Mouse (Mus musculus): ENCODE data around the gene Acot2. TPM values are rescaled to one million over a fixed set of nuclear protein-coding genes. Genes with fewer than 3 reads are reported as not detected.
A peak's percentile ranks its signal among the peaks of the same experiment; 100 is the strongest.

The Acot2 gene
- polyA plus RNA-seq, 1 experiment from 2014 or later, result 64.8 TPM

- Histone ChIP-seq H3K9ac (ENCODE audit: low read depth, low read length) (no peak overlapping the region), H3K4me1 (replicated peaks; ENCODE audit: insufficient read depth, low read length) (peaks cover 13% of the 10 kb centered on the region), H3K4me3 (replicated peaks; ENCODE audit: low read depth, low read length) (no peak overlapping the region), H3K4me2 (ENCODE audit: low read length) (no peak overlapping the region), H3K27me3 (ENCODE audit: insufficient read depth, low read length) (no peaks in the 10 kb centered on the region), H3K27ac (no peak overlapping the region), H3K9me3 (replicated peaks; ENCODE audit: low read length) (no peaks in the 10 kb centered on the region), H3K36me3 (ENCODE audit: insufficient read depth, low read length) (no peaks in the 10 kb centered on the region)
- DNase-seq (ENCODE audit: low spot score), result no peak
- WGBS, result 86% methylated on average over 4 of the region's 4 CpGs
- no peak for ATAC-seq (replicated peaks; ENCODE audit: low FRiP score, low read depth)
- no peak for TF ChIP-seq CTCF (IDR thresholded peaks at IDR 0.05; ENCODE audit: low read depth)
Observed at GRCm38 (mm10) chr12:83949043-83949442, 38.6 kb upstream of the Acot2 start.

GRCm38 (mm10) chr12:83949776-83950492 lies 37.7 kb upstream of the Acot2 start:
- Histone ChIP-seq H3K36me3 (ENCODE audit: insufficient read depth, low read length) (no peaks in the 10 kb centered on the region), H3K4me1 (replicated peaks; ENCODE audit: insufficient read depth, low read length) (peaks cover 13% of the 10 kb centered on the region), H3K4me3 (replicated peaks; ENCODE audit: low read depth, low read length) (peak overlapping the region; percentile 59), H3K27me3 (ENCODE audit: insufficient read depth, low read length) (no peaks in the 10 kb centered on the region), H3K27ac (peak overlapping the region; percentile 38; the same call in 1 of the 2 replicates), H3K4me2 (ENCODE audit: low read length) (peak overlapping the region; percentile 86), H3K9me3 (replicated peaks; ENCODE audit: low read length) (no peaks in the 10 kb centered on the region), H3K9ac (ENCODE audit: low read depth, low read length) (peak overlapping the region; percentile 68)
- DNase-seq (ENCODE audit: low spot score) (no peak), ATAC-seq (replicated peaks; ENCODE audit: low FRiP score, low read depth) (no peak)
- no peak for TF ChIP-seq CTCF (IDR thresholded peaks at IDR 0.05; ENCODE audit: low read depth)
- WGBS, result 22% methylated on average over 11 of the region's 11 CpGs

- H3K4me3 ChIP-seq (replicated peaks; ENCODE audit: low read depth, low read length), result peak within 1 kb of the TSS; percentile 59
- peak within 1 kb of the TSS; percentile 72 for H3K27ac ChIP-seq
- no peak for TF ChIP-seq CTCF (IDR thresholded peaks at IDR 0.05; ENCODE audit: low read depth)
- H3K27me3 ChIP-seq (ENCODE audit: insufficient read depth, low read length), result no peaks in the 10 kb centered on the region
- peak within 1 kb of the TSS; percentile 86 for H3K4me2 ChIP-seq (ENCODE audit: low read length)
- DNase-seq (ENCODE audit: low spot score) (peak; percentile 95), ATAC-seq (replicated peaks; ENCODE audit: low FRiP score, low read depth) (peak; percentile 89)
- no peaks in the 10 kb centered on the region for H3K9me3 ChIP-seq (replicated peaks; ENCODE audit: low read length)
- peak within 1 kb of the TSS; percentile 68 for H3K9ac ChIP-seq (ENCODE audit: low read depth, low read length)
- H3K4me1 ChIP-seq (replicated peaks; ENCODE audit: insufficient read depth, low read length), result peaks cover 13% of the 10 kb centered on the region
- under 1% methylated on average over 37 of the region's 37 CpGs for WGBS
- H3K36me3 ChIP-seq (ENCODE audit: insufficient read depth, low read length), result no peaks in the 10 kb centered on the region
Observed at GRCm38 (mm10) chr12:83950493-83950839, 37.2 kb upstream of the Acot2 start, which contains the start of gene Riox1. Riox1 (plus strand) TSS chr12:83950608.

- DNase-seq (ENCODE audit: low spot score) (peak; percentile 47), ATAC-seq (replicated peaks; ENCODE audit: low FRiP score, low read depth) (peak; percentile 56)
- Histone ChIP-seq H3K4me3 (replicated peaks; ENCODE audit: low read depth, low read length) (peak overlapping the region; percentile 59), H3K27ac (peak overlapping the region; percentile 72), H3K4me2 (ENCODE audit: low read length) (peak overlapping the region; percentile 86), H3K9me3 (replicated peaks; ENCODE audit: low read length) (no peaks in the 10 kb centered on the region), H3K36me3 (ENCODE audit: insufficient read depth, low read length) (no peaks in the 10 kb centered on the region), H3K4me1 (replicated peaks; ENCODE audit: insufficient read depth, low read length) (peaks cover 13% of the 10 kb centered on the region), H3K27me3 (ENCODE audit: insufficient read depth, low read length) (no peaks in the 10 kb centered on the region), H3K9ac (ENCODE audit: low read depth, low read length) (peak overlapping the region; percentile 68)
- no peak for TF ChIP-seq CTCF (IDR thresholded peaks at IDR 0.05; ENCODE audit: low read depth)
- WGBS, result under 1% methylated on average over 107 of the region's 116 CpGs
Observed at GRCm38 (mm10) chr12:83950840-83951701, 36.6 kb upstream of the Acot2 start.

- H3K36me3 ChIP-seq (ENCODE audit: insufficient read depth, low read length), result no peaks in the 10 kb centered on the region
- DNase-seq (ENCODE audit: low spot score) (no peak), ATAC-seq (replicated peaks; ENCODE audit: low FRiP score, low read depth) (no peak)
- no peak for TF ChIP-seq CTCF (IDR thresholded peaks at IDR 0.05; ENCODE audit: low read depth)
- H3K4me3 ChIP-seq (replicated peaks; ENCODE audit: low read depth, low read length), result peak overlapping the region; percentile 59
- H3K4me2 ChIP-seq (ENCODE audit: low read length), result peak overlapping the region; percentile 86
- no peak overlapping the region for H3K27ac ChIP-seq
- no peaks in the 10 kb centered on the region for H3K9me3 ChIP-seq (replicated peaks; ENCODE audit: low read length)
- H3K27me3 ChIP-seq (ENCODE audit: insufficient read depth, low read length), result no peaks in the 10 kb centered on the region
- WGBS, result 50% methylated on average over 32 of the region's 32 CpGs
- peak overlapping the region; percentile 68; the same call in 1 of the 2 replicates for H3K9ac ChIP-seq (ENCODE audit: low read depth, low read length)
- peaks cover 13% of the 10 kb centered on the region for H3K4me1 ChIP-seq (replicated peaks; ENCODE audit: insufficient read depth, low read length)
Observed at GRCm38 (mm10) chr12:83951711-83952575, 35.7 kb upstream of the Acot2 start.

- TF ChIP-seq CTCF (IDR thresholded peaks at IDR 0.05; ENCODE audit: low read depth), result no peak
- no peaks in the 10 kb centered on the region for H3K36me3 ChIP-seq (ENCODE audit: insufficient read depth, low read length)
- H3K9me3 ChIP-seq (replicated peaks; ENCODE audit: low read length), result no peaks in the 10 kb centered on the region
- H3K4me2 ChIP-seq (ENCODE audit: low read length), result no peak overlapping the region
- no peak overlapping the region for H3K4me3 ChIP-seq (replicated peaks; ENCODE audit: low read depth, low read length)
- H3K27me3 ChIP-seq (ENCODE audit: insufficient read depth, low read length), result no peaks in the 10 kb centered on the region
- peaks cover 4% of the 10 kb centered on the region for H3K4me1 ChIP-seq (replicated peaks; ENCODE audit: insufficient read depth, low read length)
- WGBS, result 87% methylated on average over 9 of the region's 9 CpGs
- H3K9ac ChIP-seq (ENCODE audit: low read depth, low read length), result no peak overlapping the region
- ATAC-seq (replicated peaks; ENCODE audit: low FRiP score, low read depth), result no peak
- H3K27ac ChIP-seq, result no peak overlapping the region
- DNase-seq (ENCODE audit: low spot score), result no peak
Observed at GRCm38 (mm10) chr12:83958278-83958677, 29.4 kb upstream of the Acot2 start.

Data from kidney, postnatal 0 days (tissue).